In the genomic region with DNA sequence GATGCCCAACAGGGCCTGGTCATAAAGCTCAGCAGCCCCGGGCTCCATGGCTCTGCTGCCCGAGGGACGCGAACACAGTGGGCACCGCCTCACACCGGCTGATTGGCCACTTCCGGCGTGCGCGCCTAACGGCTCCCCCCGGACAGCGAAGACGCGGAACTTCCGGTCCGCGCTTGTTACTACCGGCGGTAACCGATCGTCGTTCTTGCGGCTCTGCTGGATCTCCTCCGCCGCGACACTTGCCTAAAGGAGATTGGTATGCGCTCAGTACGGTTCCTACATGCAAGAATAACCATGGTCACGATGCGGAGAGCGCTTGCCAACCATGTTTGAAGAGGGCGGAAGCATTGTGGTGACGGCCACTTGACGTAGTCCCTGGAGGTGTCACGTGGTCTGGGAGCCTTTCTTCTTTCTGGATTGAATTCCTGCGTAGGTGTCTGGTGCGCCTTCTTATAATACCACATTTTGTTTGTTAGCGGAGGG, we compare ENCODE assay signal across 8 mouse cellular contexts. TPM values are rescaled to one million over a fixed set of nuclear protein-coding genes. Genes with fewer than 3 reads are reported as not detected.
A peak's percentile ranks its signal among the peaks of the same experiment; 100 is the strongest.
DNase-seq lines count a peak whose midpoint lies in the region; ATAC-seq and TF ChIP-seq lines count a peak whose summit lies in the region.

A gene (minus strand): TSS at position 329 of the 483 bp plus-strand sequence.

- no peaks in the 10 kb centered on the region for H3K27me3 ChIP-seq in ES-Bruce4 (ENCODE audit: control insufficient read depth, insufficient read depth, low read length, poor library complexity, severe bottlenecking)
- no peaks in the 10 kb centered on the region for H3K27me3 ChIP-seq in forebrain, embryonic 13.5 days
- no peaks in the 10 kb centered on the region for H3K27me3 ChIP-seq in liver, postnatal 0 days (ENCODE audit: insufficient read depth, low read length)
- H3K27me3 ChIP-seq in neural tube, embryonic 14.5 days (ENCODE audit: control insufficient read depth, insufficient read depth, low read length), result no peaks in the 10 kb centered on the region; the same call in 1 of the 2 replicates

- H3K9ac ChIP-seq in ES-Bruce4 (ENCODE audit: low read depth, poor library complexity, severe bottlenecking), result peak within 1 kb of the TSS; percentile 85
- peak within 1 kb of the TSS; percentile 96 for H3K9ac ChIP-seq in forebrain, embryonic 13.5 days
- peak within 1 kb of the TSS; percentile 93 for H3K9ac ChIP-seq in liver, postnatal 0 days (replicated peaks)
- peak within 1 kb of the TSS; percentile 95 for H3K9ac ChIP-seq in neural tube, embryonic 14.5 days (replicated peaks; ENCODE audit: low read depth, low read length)

- no peak for TF ChIP-seq EP300 in ES-Bruce4 (IDR thresholded peaks at IDR 0.05; ENCODE audit: insufficient read depth, low read depth, low read length)
- TF ChIP-seq EP300 in liver, postnatal 0 days (IDR thresholded peaks at IDR 0.05; ENCODE audit: low read depth), result peak; percentile 45; the same call in 1 of the 2 replicates

- H3K4me2 ChIP-seq in forebrain, embryonic 13.5 days, result peak within 1 kb of the TSS; percentile 98
- H3K4me2 ChIP-seq in liver, postnatal 0 days (ENCODE audit: low read depth, low read length), result peak within 1 kb of the TSS; percentile 96
- peak within 1 kb of the TSS; percentile 85 for H3K4me2 ChIP-seq in neural tube, embryonic 14.5 days (ENCODE audit: low read depth, low read length)

- DNase-seq in heart, postnatal 10 days, result peak; percentile 90 to 92
- DNase-seq in large intestine, adult 2 months (ENCODE audit: low read depth, low spot score), result peak; percentile 66
- peak; percentile 91 for DNase-seq in liver, postnatal 0 days
- DNase-seq in testis, postnatal 10 days (ENCODE audit: low spot score), result peak; percentile 92

- peak within 1 kb of the TSS; percentile 76 for H3K4me3 ChIP-seq in ES-Bruce4 (ENCODE audit: low read depth, low read length)
- H3K4me3 ChIP-seq in forebrain, embryonic 13.5 days, result peak within 1 kb of the TSS; percentile 100
- peak within 1 kb of the TSS; percentile 98 for H3K4me3 ChIP-seq in liver, postnatal 0 days (ENCODE audit: low read depth, low read length)
- H3K4me3 ChIP-seq in neural tube, embryonic 14.5 days (ENCODE audit: low read depth, low read length), result peak within 1 kb of the TSS; percentile 99

- intact Hi-C loops in heart, postnatal 10 days (cut with DNase I), result loop anchor here (5.0 kb wide), 1 partner anchor 62 kb away; no protein-coding TSS in a partner anchor

- peak; percentile 40 for TF ChIP-seq POLR2A in ES-Bruce4 (IDR thresholded peaks at IDR 0.05; ENCODE audit: insufficient read depth, low read length)

- H3K4me1 ChIP-seq in ES-Bruce4 (ENCODE audit: control insufficient read depth, insufficient read depth, low read length), result peaks cover 4% of the 10 kb centered on the region
- H3K4me1 ChIP-seq in forebrain, embryonic 13.5 days, result peaks cover 28% of the 10 kb centered on the region
- H3K4me1 ChIP-seq in liver, postnatal 0 days (ENCODE audit: insufficient read depth), result peaks cover 18% of the 10 kb centered on the region
- H3K4me1 ChIP-seq in neural tube, embryonic 14.5 days (ENCODE audit: control insufficient read depth, insufficient read depth, low read length), result peaks cover 17% of the 10 kb centered on the region

- H3K36me3 ChIP-seq in ES-Bruce4 (ENCODE audit: control insufficient read depth, insufficient read depth, low read length, poor library complexity, severe bottlenecking), result no peaks in the 10 kb centered on the region
- peaks cover 4% of the 10 kb centered on the region; the same call in 1 of the 2 replicates for H3K36me3 ChIP-seq in forebrain, embryonic 13.5 days (ENCODE audit: poor library complexity, severe bottlenecking)
- H3K36me3 ChIP-seq in liver, postnatal 0 days (replicated peaks; ENCODE audit: insufficient read depth, low read length), result 0 out of 2 replicates have a peak, but pooled peaks cover 3% of the 10 kb centered on the region
- no peaks in the 10 kb centered on the region for H3K36me3 ChIP-seq in neural tube, embryonic 14.5 days (ENCODE audit: control insufficient read depth, insufficient read depth, low read length)

- TF ChIP-seq CTCF in ES-Bruce4 (IDR thresholded peaks at IDR 0.05; ENCODE audit: low read depth, low read length), result no peak
- no peak for TF ChIP-seq CTCF in liver, postnatal 0 days (IDR thresholded peaks at IDR 0.05; ENCODE audit: low read depth)

- under 1% methylated on average over 39 of the region's 39 CpGs for WGBS in forebrain, embryonic 13.5 days
- under 1% methylated on average over 39 of the region's 39 CpGs for WGBS in large intestine, adult 2 months
- under 1% methylated on average over 39 of the region's 39 CpGs for WGBS in liver, postnatal 0 days (ENCODE audit: insufficient replicate concordance)
- WGBS in neural tube, embryonic 14.5 days, result under 1% methylated on average over 39 of the region's 39 CpGs

- no peaks in the 10 kb centered on the region for H3K9me3 ChIP-seq in ES-Bruce4 (replicated peaks; ENCODE audit: control insufficient read depth, insufficient read depth, low read length, poor library complexity, severe bottlenecking)
- H3K9me3 ChIP-seq in forebrain, embryonic 13.5 days (replicated peaks), result no peaks in the 10 kb centered on the region
- H3K9me3 ChIP-seq in liver, postnatal 0 days (ENCODE audit: low read length), result no peaks in the 10 kb centered on the region
- no peaks in the 10 kb centered on the region for H3K9me3 ChIP-seq in neural tube, embryonic 14.5 days (ENCODE audit: control insufficient read depth, low read length)

- peak within 1 kb of the TSS; percentile 59 for H3K27ac ChIP-seq in ES-Bruce4 (ENCODE audit: insufficient read depth, low read length)
- H3K27ac ChIP-seq in forebrain, embryonic 13.5 days, result peak within 1 kb of the TSS; percentile 96
- H3K27ac ChIP-seq in liver, postnatal 0 days (ENCODE audit: low read depth), result peak within 1 kb of the TSS; percentile 92
- peak within 1 kb of the TSS; percentile 98 for H3K27ac ChIP-seq in neural tube, embryonic 14.5 days (ENCODE audit: low read depth, low read length)

- peak; percentile 97 for ATAC-seq in cerebellum, adult (ENCODE audit: insufficient number of reproducible peaks, low FRiP score, low TSS enrichment)
- peak; percentile 97 for ATAC-seq in forebrain, embryonic 13.5 days
- peak; percentile 99 for ATAC-seq in liver, postnatal 0 days
- ATAC-seq in neural tube, embryonic 14.5 days (ENCODE audit: low read depth), result peak; percentile 98

RNA-seq across cellular contexts. Expression of the gene that starts here (rescaled TPM):
- polyA plus RNA-seq in ES-Bruce4 (2011; ENCODE audit: insufficient read depth, insufficient read length, low read depth, missing spikeins), result 77.6 and 78.2 TPM in 2 replicates
- polyA plus RNA-seq in forebrain, embryonic 13.5 days (2015; fragmentation: Nextera tagmentation; extraction: Ambion mirVana), result 57.0 and 65.3 TPM in 2 replicates
- total RNA-seq in heart, postnatal 10 days (2021), result 10 to 100 TPM; 65.7 to 68.2 TPM
- 32.8 and 44.1 TPM in 2 replicates for polyA plus RNA-seq in large intestine, adult 2 months (2012; rRNA removed)
- polyA plus RNA-seq in liver, postnatal 0 days (2015; fragmentation: Nextera tagmentation; extraction: Ambion mirVana), result 7.7 and 9.2 TPM in 2 replicates
- polyA plus RNA-seq in neural tube, embryonic 14.5 days (2014; fragmentation: Nextera tagmentation; extraction: Ambion mirVana), result 58.0 and 65.5 TPM in 2 replicates

Comparison
In these comparisons a context has a peak if more than half of its experiments do, and no peak if none do; other contexts are left out.
1. Peak in every context shown above with its lines: DNase-seq, ATAC-seq, H3K4me3 ChIP-seq and H3K27ac ChIP-seq.